Mouse (Mus musculus) embryonic facial prominence, embryonic 13.5 days (tissue): ENCODE measurements around the gene Slc26a6. TPM values are rescaled to one million over a fixed set of nuclear protein-coding genes. Genes with fewer than 3 reads are reported as not detected.

Experiments
- microRNA-seq: library from miRNA; unstranded; fragments of <30 nt; microRNA quantifications from one replicate; pipeline ENCODE4, GENCODE M21; 2016
- polyA plus RNA-seq: library from polyadenylated mRNA; unstranded; fragments of >200 nt; fragmentation: Nextera tagmentation; extraction: Ambion mirVana; gene quantifications from 2 replicates; pipeline ENCODE4 v1.2.1, GENCODE M21; 2015

Gene Slc26a6
- polyA plus RNA-seq, 1 experiment from 2014 or later, result 20.4 TPM

Small RNA genes within 50 kb of the gene (microRNA-seq; reads per million reads assigned to microRNA genes)
- gene Gm23156, result not detected

Other genes with a start within 250 kb of the Slc26a6 start
- gene Arih2, start 203.9 kb upstream of the Slc26a6 start, polyA plus RNA-seq, result 51.9 and 53.7 TPM in 2 replicates
- 47.1 and 48.4 TPM in 2 replicates for gene Slc25a20, start 191.2 kb upstream of the Slc26a6 start, polyA plus RNA-seq
- 25.6 and 27.9 TPM in 2 replicates for gene Prkar2a, start 164.0 kb upstream of the Slc26a6 start, polyA plus RNA-seq
- 127 and 144 TPM in 2 replicates for gene Ip6k2, start 69.5 kb upstream of the Slc26a6 start, polyA plus RNA-seq
- 19.0 and 21.5 TPM in 2 replicates for gene Nckipsd, start 44.9 kb upstream of the Slc26a6 start, polyA plus RNA-seq
- gene Celsr3, start 27.0 kb upstream of the Slc26a6 start, polyA plus RNA-seq, result 0.51 and 0.56 TPM in 2 replicates
- gene Tmem89, start 61.3 kb downstream of the Slc26a6 start, polyA plus RNA-seq, result not detected in 2 replicates
- 422 and 457 TPM in 2 replicates for gene Uqcrc1, start 83.3 kb downstream of the Slc26a6 start, polyA plus RNA-seq
- gene Col7a1, start 100.3 kb downstream of the Slc26a6 start, polyA plus RNA-seq, result 24.6 and 26.0 TPM in 2 replicates
- 0.30 and 0.83 TPM in 2 replicates for gene Ucn2, start 132.7 kb downstream of the Slc26a6 start, polyA plus RNA-seq
- 17.1 and 19.0 TPM in 2 replicates for gene Pfkfb4, start 138.5 kb downstream of the Slc26a6 start, polyA plus RNA-seq
- gene Shisa5, start 185.3 kb downstream of the Slc26a6 start, polyA plus RNA-seq, result 65.4 and 76.0 TPM in 2 replicates
- gene Trex1, start 206.5 kb downstream of the Slc26a6 start, polyA plus RNA-seq, result 13.3 and 13.7 TPM in 2 replicates
- 26.8 and 29.6 TPM in 2 replicates for gene Atrip, start 220.8 kb downstream of the Slc26a6 start, polyA plus RNA-seq
- gene Ccdc51, start 229.2 kb downstream of the Slc26a6 start, polyA plus RNA-seq, result 14.1 and 14.6 TPM in 2 replicates
- 686 and 706 TPM in 2 replicates for gene Tma7, start 229.3 kb downstream of the Slc26a6 start, polyA plus RNA-seq
- 13.1 and 13.2 TPM in 2 replicates for gene Plxnb1, start 242.1 kb downstream of the Slc26a6 start, polyA plus RNA-seq